Mouse (Mus musculus) liver, embryonic 12.5 days (tissue): ENCODE measurements around the gene Olfr545. TPM values are rescaled to one million over a fixed set of nuclear protein-coding genes. Genes with fewer than 3 reads are reported as not detected.
A peak's percentile ranks its signal among the peaks of the same experiment; 100 is the strongest.
"Not testable (repeated sequence)": the region's sequence is repeated elsewhere in the genome, so short reads cannot be mapped to it uniquely, and the experiment has no call there.

Source experiments
- ATAC-seq: fragments of 200-750 bp; cut with Nextera tagmentation; 2 replicates; pipeline ENCODE4 v1.8.0; 2017; ENCODE audit warnings: moderate number of reproducible peaks, mild to moderate bottlenecking, moderate library complexity
- H3K27ac ChIP-seq: fragments of 300-500 bp; sonication (generic); 2 replicates; pipeline ENCODE4 v1.5.1; 2016; ENCODE audit warnings: mild to moderate bottlenecking
- H3K27me3 ChIP-seq: fragments of 300-500 bp; sonication (generic); replicated peaks from 2 replicates; pipeline ENCODE4 v1.6.1; 2016; ENCODE audit warnings: mild to moderate bottlenecking, moderate library complexity
- H3K36me3 ChIP-seq: fragments of 300-500 bp; sonication (generic); 2 replicates; pipeline ENCODE4 v1.6.1; 2016; ENCODE audit warnings: mild to moderate bottlenecking, moderate library complexity
- H3K4me1 ChIP-seq: fragments of 300-500 bp; sonication (generic); 2 replicates; pipeline ENCODE4 v1.6.1; 2016
- H3K4me2 ChIP-seq: fragments of 300-500 bp; sonication (generic); 2 replicates; pipeline ENCODE4 v1.6.1; 2016; ENCODE audit warnings: mild to moderate bottlenecking, moderate library complexity
- H3K4me3 ChIP-seq: fragments of 300-500 bp; sonication (generic); 2 replicates; pipeline ENCODE4 v1.5.1; 2016; ENCODE audit warnings: mild to moderate bottlenecking, moderate library complexity
- H3K9ac ChIP-seq: fragments of 300-500 bp; sonication (generic); 2 replicates; pipeline ENCODE4 v1.6.1; 2016; ENCODE audit warnings: mild to moderate bottlenecking, moderate library complexity
- H3K9me3 ChIP-seq: fragments of 300-500 bp; sonication (generic); replicated peaks from 2 replicates; pipeline ENCODE4 v1.6.1; 2016; ENCODE audit warnings: mild to moderate bottlenecking, moderate library complexity
- WGBS: fragments of 180-500 bp; shearing (Covaris S2); methylation state at CpG from one replicate; pipeline ENCODE4 v1.1.7; 2016; ENCODE audit not compliant: insufficient replicate concordance; 5-methylcytosine and 5-hydroxymethylcytosine counted together
- polyA plus RNA-seq: library from polyadenylated mRNA; unstranded; fragments of >200 nt; fragmentation: Nextera tagmentation; extraction: Ambion mirVana; gene quantifications from 2 replicates; pipeline ENCODE4 v1.2.1, GENCODE M21; 2016

Gene Olfr545
- polyA plus RNA-seq, 1 experiment from 2014 or later, result not detected

- 78% methylated on average over 9 of the region's 9 CpGs for WGBS
- Histone ChIP-seq H3K9ac (no peak overlapping the region), H3K36me3 (no peaks in the 10 kb centered on the region), H3K27ac (no peak overlapping the region), H3K4me3 (no peak overlapping the region), H3K4me1 (0 out of 2 replicates have a peak, but pooled peaks cover 4% of the 10 kb centered on the region), H3K9me3 (no peaks in the 10 kb centered on the region), H3K4me2 (no peak overlapping the region), H3K27me3 (peaks cover 22% of the 10 kb centered on the region)
- no peak for ATAC-seq
Observed at GRCm38 (mm10) chr7:102508066-102508465, 8.7 kb upstream of the Olfr545 start.

- Histone ChIP-seq H3K27me3 (peaks cover 10% of the 10 kb centered on the region; the same call in 1 of the 2 replicates), H3K4me3 (no peak overlapping the region), H3K9ac (no peak overlapping the region), H3K4me1 (no peaks in the 10 kb centered on the region), H3K9me3 (no peaks in the 10 kb centered on the region), H3K36me3 (no peaks in the 10 kb centered on the region), H3K27ac (no peak overlapping the region), H3K4me2 (no peak overlapping the region)
- ATAC-seq, result peak; percentile 55; the same call in 1 of the 2 replicates
- WGBS, result 33% methylated on average over 3 of the region's 3 CpGs
Observed at GRCm38 (mm10) chr7:102506848-102507247, 7.5 kb upstream of the Olfr545 start.

GRCm38 (mm10) chr7:102501986-102502385, 2.6 kb upstream of the Olfr545 start:
- Histone ChIP-seq H3K36me3 (no peaks in the 10 kb centered on the region), H3K27me3 (no peaks in the 10 kb centered on the region; the same call in 1 of the 2 replicates), H3K9me3 (no peaks in the 10 kb centered on the region), H3K4me1 (no peaks in the 10 kb centered on the region), H3K4me3 (no peak overlapping the region), H3K4me2 (no peak overlapping the region), H3K27ac (no peak overlapping the region), H3K9ac (no peak overlapping the region)
- no peak for ATAC-seq
- 64% methylated on average over 5 of the region's 5 CpGs for WGBS

- H3K36me3 ChIP-seq, H3K4me2 ChIP-seq, H3K9me3 ChIP-seq, H3K4me3 ChIP-seq, H3K27ac ChIP-seq, H3K4me1 ChIP-seq, H3K9ac ChIP-seq, H3K27me3 ChIP-seq: not testable (repeated sequence)
- WGBS, result 36% methylated on average over 7 of the region's 7 CpGs
- peak; percentile 47; the same call in 1 of the 2 replicates for ATAC-seq
Observed at GRCm38 (mm10) chr7:102494416-102494815, 5.0 kb downstream of the Olfr545 start.

GRCm38 (mm10) chr7:102488161-102488560, 11.2 kb downstream of the Olfr545 start, which contains the start of gene Olfr544:
Gene Olfr544 (minus strand): TSS chr7:102488313.
- Histone ChIP-seq H3K4me3 (no peak within 1 kb of the TSS), H3K9me3 (no peaks in the 10 kb centered on the region), H3K27ac (no peak within 1 kb of the TSS), H3K4me2 (no peak within 1 kb of the TSS), H3K9ac (no peak within 1 kb of the TSS), H3K36me3 (no peaks in the 10 kb centered on the region), H3K4me1 (peaks cover 41% of the 10 kb centered on the region), H3K27me3 (no peaks in the 10 kb centered on the region)
- 27% methylated on average over 1 of the region's 1 CpGs for WGBS
- ATAC-seq, result no peak

- Histone ChIP-seq H3K4me2 (peak overlapping the region; percentile 38), H3K4me1 (peaks cover 46% of the 10 kb centered on the region), H3K4me3 (no peak overlapping the region), H3K9me3 (no peaks in the 10 kb centered on the region), H3K36me3 (no peaks in the 10 kb centered on the region), H3K27ac (no peak overlapping the region), H3K27me3 (no peaks in the 10 kb centered on the region), H3K9ac (no peak overlapping the region)
- ATAC-seq, result peak; percentile 85
- 0% methylated on average over 1 of the region's 1 CpGs for WGBS
Observed at GRCm38 (mm10) chr7:102486105-102486504, 13.3 kb downstream of the Olfr545 start.

GRCm38 (mm10) chr7:102484766-102485165, 14.6 kb downstream of the Olfr545 start:
- H3K4me1 ChIP-seq, result peaks cover 46% of the 10 kb centered on the region
- not testable (repeated sequence) for H3K9me3 ChIP-seq, H3K4me3 ChIP-seq, ATAC-seq, H3K9ac ChIP-seq, H3K27me3 ChIP-seq, H3K27ac ChIP-seq, H3K4me2 ChIP-seq, H3K36me3 ChIP-seq
- WGBS, result 47% methylated on average over 8 of the region's 8 CpGs

GRCm38 (mm10) chr7:102483665-102484064, 15.7 kb downstream of the Olfr545 start:
- Histone ChIP-seq H3K4me1 (peaks cover 46% of the 10 kb centered on the region), H3K4me3 (no peak overlapping the region), H3K4me2 (no peak overlapping the region), H3K36me3 (no peaks in the 10 kb centered on the region), H3K9ac (no peak overlapping the region), H3K9me3 (no peaks in the 10 kb centered on the region), H3K27me3 (no peaks in the 10 kb centered on the region), H3K27ac (no peak overlapping the region)
- ATAC-seq, result no peak
- WGBS, result 87% methylated on average over 2 of the region's 2 CpGs

GRCm38 (mm10) chr7:102481579-102481978, 17.8 kb downstream of the Olfr545 start, which contains the start of gene Olfr543:
Gene Olfr543 (minus strand): TSS chr7:102481679.
- ATAC-seq, result no peak
- Histone ChIP-seq H3K4me2 (no peak within 1 kb of the TSS), H3K27me3 (no peaks in the 10 kb centered on the region), H3K9me3 (no peaks in the 10 kb centered on the region), H3K9ac (no peak within 1 kb of the TSS), H3K4me1 (peaks cover 42% of the 10 kb centered on the region), H3K4me3 (no peak within 1 kb of the TSS), H3K36me3 (peaks cover 6% of the 10 kb centered on the region; the same call in 1 of the 2 replicates), H3K27ac (no peak within 1 kb of the TSS)
- 84% methylated on average over 4 of the region's 4 CpGs for WGBS

- Histone ChIP-seq H3K9ac (no peak overlapping the region), H3K9me3 (no peaks in the 10 kb centered on the region), H3K4me2 (no peak overlapping the region), H3K36me3 (peaks cover 6% of the 10 kb centered on the region; the same call in 1 of the 2 replicates), H3K27ac (no peak overlapping the region), H3K4me3 (no peak overlapping the region), H3K27me3 (no peaks in the 10 kb centered on the region), H3K4me1 (peaks cover 34% of the 10 kb centered on the region)
- no peak for ATAC-seq
- WGBS, result 57% methylated on average over 4 of the region's 4 CpGs
Observed at GRCm38 (mm10) chr7:102480821-102481220, 18.6 kb downstream of the Olfr545 start.

- Histone ChIP-seq H3K4me1 (peaks cover 23% of the 10 kb centered on the region), H3K4me3 (no peak overlapping the region), H3K9ac (no peak overlapping the region), H3K27me3 (no peaks in the 10 kb centered on the region), H3K36me3 (peaks cover 11% of the 10 kb centered on the region; the same call in 1 of the 2 replicates), H3K4me2 (no peak overlapping the region), H3K9me3 (no peaks in the 10 kb centered on the region), H3K27ac (no peak overlapping the region)
- ATAC-seq, result no peak
- 70% methylated on average over 5 of the region's 5 CpGs for WGBS
Observed at GRCm38 (mm10) chr7:102479368-102480078, 19.9 kb downstream of the Olfr545 start.

- ATAC-seq, result no peak
- H3K36me3 ChIP-seq, result peaks cover 11% of the 10 kb centered on the region; the same call in 1 of the 2 replicates
- 74% methylated on average over 3 of the region's 3 CpGs for WGBS
- no peak overlapping the region for H3K27ac ChIP-seq
- no peak overlapping the region for H3K9ac ChIP-seq
- no peak overlapping the region for H3K4me3 ChIP-seq
- H3K4me1 ChIP-seq, result peaks cover 17% of the 10 kb centered on the region
- H3K27me3 ChIP-seq, result no peaks in the 10 kb centered on the region
- H3K9me3 ChIP-seq, result no peaks in the 10 kb centered on the region
- no peak overlapping the region for H3K4me2 ChIP-seq
Observed at GRCm38 (mm10) chr7:102478926-102479325, 20.4 kb downstream of the Olfr545 start.
